Mouse (Mus musculus) cortical plate, adult 2 months (tissue): ENCODE results near the gene Cadps2.

ENCODE experiments used
- CTCF ChIP-seq: fragments of 200-500 bp; IDR thresholded peaks from 2 replicates; pipeline ENCODE4 v1.5.1; 2011; ENCODE audit warnings: mild to moderate bottlenecking, control low read depth, low read length; ENCODE audit not compliant: insufficient read depth; ENCODE audit errors: extremely low read depth
- POLR2A ChIP-seq: fragments of 200-500 bp; IDR thresholded peaks from 2 replicates; pipeline ENCODE4 v1.6.1; 2011; ENCODE audit warnings: mild to moderate bottlenecking, low read length, control low read depth; ENCODE audit not compliant: insufficient read depth; ENCODE audit errors: extremely low read depth

DNA sequence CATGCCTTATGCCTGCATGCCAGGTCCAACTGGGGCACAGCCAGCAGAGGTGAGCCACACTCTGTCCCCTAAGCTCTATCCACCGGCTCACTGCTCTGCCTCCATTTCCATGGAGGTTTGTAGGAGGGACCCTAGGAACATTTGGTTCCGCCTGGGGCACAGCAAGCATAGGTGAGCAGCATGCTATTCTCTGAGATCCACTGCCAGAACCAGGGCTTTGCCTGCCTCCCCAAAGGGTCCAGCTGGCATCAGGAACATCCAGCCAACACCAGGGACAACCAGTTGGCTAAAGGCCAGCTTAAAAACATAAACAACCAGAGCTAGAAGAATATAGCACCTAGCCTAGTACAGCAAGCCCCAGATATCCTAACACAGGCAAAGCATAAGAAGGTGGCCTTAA is 540.6 kb downstream of the Cadps2 start:
- no peak for TF ChIP-seq POLR2A
- TF ChIP-seq CTCF = no peak
